Mouse (Mus musculus): ENCODE measurements around the gene Pcdh15. TPM values are rescaled to one million over a fixed set of nuclear protein-coding genes. Genes with fewer than 3 reads are reported as not detected.

The Pcdh15 gene
- polyA plus RNA-seq (2021) = 0.41 TPM

DNA sequence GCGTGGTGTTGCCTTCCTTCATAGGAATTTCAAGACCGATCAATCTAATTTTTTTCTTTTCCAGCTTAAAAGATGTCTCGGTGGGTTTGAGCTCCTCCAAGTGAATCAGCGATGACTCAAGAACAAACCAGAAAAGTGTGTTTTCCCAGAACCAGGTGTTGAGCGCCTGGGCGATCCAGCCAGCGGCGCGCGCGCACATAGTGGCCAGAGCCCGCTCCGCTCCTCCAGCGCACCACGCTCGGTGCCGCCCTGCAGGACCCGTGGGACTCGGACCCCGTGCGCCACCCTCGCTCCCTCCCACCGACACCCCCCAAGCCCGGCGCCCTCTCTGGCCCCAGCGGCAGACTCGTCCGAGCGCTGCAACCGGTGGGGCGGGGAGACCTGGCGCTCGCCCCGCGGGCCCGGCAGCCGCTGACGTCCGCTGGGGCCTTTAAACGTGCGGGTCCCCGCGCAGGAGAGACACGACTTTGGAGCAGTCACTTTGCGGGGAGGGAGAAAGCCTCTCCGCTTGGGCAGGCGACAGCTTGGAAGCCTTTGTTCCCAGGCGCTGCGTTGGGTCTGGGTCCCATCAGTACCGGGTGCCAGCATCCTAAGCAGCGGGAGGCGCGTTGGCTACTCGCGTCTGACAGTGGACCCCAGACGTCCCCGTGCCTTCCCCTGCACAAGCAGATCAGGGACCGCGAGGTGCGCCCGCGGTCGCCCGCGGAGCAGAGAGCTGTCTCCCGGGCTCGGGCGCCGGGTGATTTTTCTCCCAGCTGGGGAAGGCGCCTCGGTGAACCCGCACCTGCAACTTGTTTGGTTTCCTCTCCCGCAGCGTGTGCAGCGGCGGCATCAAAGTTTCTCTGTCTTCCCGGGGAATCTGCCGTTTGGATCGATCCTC is at the start of gene Pcdh15:
Pcdh15 (plus strand) TSS at position 377 of the 880 bp plus-strand sequence.
- DNase-seq (ENCODE audit: low read depth, low spot score) = no peak
- peak; percentile 13 for ATAC-seq
- H3K27me3 ChIP-seq = peaks cover 27% of the 10 kb centered on the region
- no peak for TF ChIP-seq CTCF (IDR thresholded peaks at IDR 0.05)
- in situ Hi-C loops (cut with MboI; ENCODE audit: low pct_unique_long_range_greater_than_20kb) = no loop called here
- CTCF ChIA-PET = interaction anchor here (0.6 to 1.2 kb wide), 2 partner anchors 20 to 306 kb away, joined by 3 read pairs; no protein-coding TSS in a partner anchor
- POLR2A ChIA-PET = interaction anchor here (1.0 kb wide), 1 partner anchor 73 kb away, joined by 3 read pairs; no protein-coding TSS in a partner anchor

DNA sequence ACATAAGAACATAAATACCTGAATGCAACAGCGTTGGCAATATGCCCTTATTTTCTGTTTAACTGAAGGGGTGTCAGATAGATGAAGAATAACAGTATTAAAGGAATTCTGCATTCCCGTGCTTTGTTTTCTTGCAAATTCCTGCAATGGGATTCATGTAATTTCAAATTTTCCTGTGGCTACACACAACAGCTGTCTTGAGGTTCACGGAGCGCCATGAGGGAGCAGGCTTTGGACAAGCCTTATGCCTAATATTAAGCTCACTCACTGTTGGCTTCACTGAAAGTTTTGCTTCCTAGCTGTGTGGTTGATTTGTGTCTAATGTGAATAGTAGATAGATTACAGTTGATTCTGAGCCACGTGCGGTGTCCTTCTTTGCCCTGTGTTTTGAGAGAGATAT is 47.1 kb upstream of the Pcdh15 start:
- ChIA-PET CTCF (interaction anchor here (1.2 kb wide), 1 partner anchor 17 kb away, joined by 4 read pairs; no protein-coding TSS in a partner anchor), POLR2A (no interaction called here)
- DNase-seq (ENCODE audit: low read depth, low spot score) = no peak
- no peak for TF ChIP-seq CTCF (IDR thresholded peaks at IDR 0.05)
- H3K27me3 ChIP-seq = no peaks in the 10 kb centered on the region
- in situ Hi-C loops (cut with MboI; ENCODE audit: low pct_unique_long_range_greater_than_20kb) = no loop called here
- no peak for ATAC-seq

DNA sequence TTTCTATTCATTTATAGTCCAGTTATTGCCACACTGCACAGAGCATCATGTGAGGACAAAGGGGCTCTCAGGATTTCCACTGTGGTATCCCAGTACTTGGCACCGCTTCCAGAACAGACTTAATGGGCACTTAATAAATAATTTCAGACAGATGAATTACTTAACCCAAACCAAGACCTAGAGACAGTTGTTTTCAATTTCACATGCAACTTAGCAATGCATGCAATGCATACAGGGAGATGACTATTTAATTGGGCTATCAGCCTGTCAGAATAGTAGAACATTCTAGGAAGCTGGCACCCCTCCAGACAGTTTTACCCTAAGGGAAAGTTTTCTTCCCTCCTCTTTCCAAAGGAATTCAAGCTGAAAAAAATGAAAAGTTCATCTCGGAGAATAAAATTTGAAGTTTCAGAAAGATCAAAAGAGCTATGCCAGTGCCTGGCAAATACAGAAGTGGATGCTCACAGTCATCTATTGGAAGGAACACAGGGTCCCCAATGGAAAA is 39.4 kb upstream of the Pcdh15 start:
- CTCF ChIA-PET = no interaction called here
- POLR2A ChIA-PET = no interaction called here

DNA sequence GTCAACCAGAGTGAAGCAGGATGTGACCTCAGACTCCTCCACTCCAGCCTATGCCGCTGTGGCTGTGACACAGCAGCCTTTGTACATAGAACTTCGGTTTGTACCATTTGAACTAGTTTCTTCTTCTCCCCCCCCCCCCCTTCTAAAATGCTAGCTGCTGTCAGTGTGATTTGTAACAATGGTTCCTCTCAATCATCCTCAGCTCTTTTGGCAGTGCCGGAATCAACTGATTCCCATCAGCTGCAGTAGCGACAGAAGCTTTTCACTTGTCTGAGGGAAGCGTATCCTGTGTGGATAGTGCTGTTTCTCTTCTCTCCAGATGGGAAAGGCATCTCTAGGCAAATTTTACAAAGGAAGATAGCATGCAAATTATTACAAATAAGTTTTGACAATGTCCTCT is 12.4 kb upstream of the Pcdh15 start:
- TF ChIP-seq CTCF (IDR thresholded peaks at IDR 0.05) = no peak
- H3K27me3 ChIP-seq = peaks cover 4% of the 10 kb centered on the region
- DNase-seq (ENCODE audit: low read depth, low spot score) (no peak), ATAC-seq (no peak)
- in situ Hi-C loops (cut with MboI; ENCODE audit: low pct_unique_long_range_greater_than_20kb) = no loop called here
- POLR2A ChIA-PET = interaction anchor here (0.6 kb wide), 1 partner anchor 98 kb away, joined by 5 read pairs; no protein-coding TSS in a partner anchor
- CTCF ChIA-PET = no interaction called here

More for the DNA sequence above, 39.4 kb upstream of the Pcdh15 start:
- in situ Hi-C loops (cut with MboI; ENCODE audit: low pct_unique_long_range_greater_than_20kb) = no loop called here
- no peaks in the 10 kb centered on the region for H3K27me3 ChIP-seq
- DNase-seq (ENCODE audit: low read depth, low spot score) = peak; percentile 35
- no peak for ATAC-seq
- TF ChIP-seq CTCF (IDR thresholded peaks at IDR 0.05) = no peak

DNA sequence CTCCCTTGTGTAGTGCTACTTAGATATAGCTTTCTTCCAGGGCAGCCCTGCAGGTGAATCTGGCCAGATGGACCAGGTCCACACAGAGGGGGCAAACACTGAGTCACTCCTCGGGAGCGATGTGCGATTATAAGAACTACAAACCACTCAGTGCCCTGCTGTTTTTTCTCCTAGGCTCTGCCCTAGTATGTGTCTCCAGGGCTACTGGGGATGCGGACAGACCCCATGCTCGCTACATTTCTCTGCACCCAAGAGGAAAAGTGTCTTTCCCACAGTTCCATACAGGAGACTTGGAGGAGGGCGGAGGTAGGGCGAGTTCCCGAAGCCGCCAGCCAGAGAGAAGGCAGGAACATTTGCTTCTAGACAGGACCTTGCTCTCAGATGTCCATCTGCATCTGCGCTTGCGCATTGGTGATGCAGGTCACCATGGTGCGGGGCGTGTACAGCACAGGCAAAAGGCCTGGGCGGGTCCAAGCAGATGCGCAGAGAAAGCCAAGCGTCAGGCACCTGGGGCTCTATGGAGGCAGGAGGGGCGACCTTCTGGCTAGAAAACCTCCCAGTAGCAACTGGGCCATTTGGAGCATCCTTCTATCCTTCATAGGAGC is 2.5 kb upstream of the Pcdh15 start:
- CTCF ChIA-PET = no interaction called here
- no peak for TF ChIP-seq CTCF (IDR thresholded peaks at IDR 0.05)
- ATAC-seq (no peak), DNase-seq (ENCODE audit: low read depth, low spot score) (no peak)
- H3K27me3 ChIP-seq = peaks cover 22% of the 10 kb centered on the region
- POLR2A ChIA-PET = no interaction called here
- in situ Hi-C loops (cut with MboI; ENCODE audit: low pct_unique_long_range_greater_than_20kb) = no loop called here

DNA sequence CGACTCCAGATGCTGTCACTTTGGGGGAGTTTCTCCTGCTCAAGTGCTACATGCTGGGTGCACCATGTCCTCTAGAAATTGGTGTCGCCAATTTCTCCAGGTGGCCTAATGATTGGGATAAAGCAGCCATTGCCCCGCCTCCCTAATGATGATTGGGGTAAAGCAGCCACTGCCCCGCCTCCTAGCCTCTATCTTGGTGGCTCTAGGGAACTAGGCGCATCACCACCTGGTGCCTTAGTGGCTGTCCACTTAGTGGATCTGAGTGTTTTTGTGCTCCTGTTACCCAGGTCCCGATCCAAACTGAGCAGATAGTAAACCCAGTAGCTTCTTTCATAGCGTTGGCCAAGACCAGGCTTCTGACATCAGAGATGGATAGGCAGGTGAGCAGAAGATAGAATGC is 2.0 kb upstream of the Pcdh15 start:
- in situ Hi-C loops (cut with MboI; ENCODE audit: low pct_unique_long_range_greater_than_20kb) = no loop called here
- CTCF ChIA-PET = no interaction called here
- peaks cover 27% of the 10 kb centered on the region for H3K27me3 ChIP-seq
- ATAC-seq (no peak), DNase-seq (ENCODE audit: low read depth, low spot score) (no peak)
- POLR2A ChIA-PET = no interaction called here
- TF ChIP-seq CTCF (IDR thresholded peaks at IDR 0.05) = no peak

DNA sequence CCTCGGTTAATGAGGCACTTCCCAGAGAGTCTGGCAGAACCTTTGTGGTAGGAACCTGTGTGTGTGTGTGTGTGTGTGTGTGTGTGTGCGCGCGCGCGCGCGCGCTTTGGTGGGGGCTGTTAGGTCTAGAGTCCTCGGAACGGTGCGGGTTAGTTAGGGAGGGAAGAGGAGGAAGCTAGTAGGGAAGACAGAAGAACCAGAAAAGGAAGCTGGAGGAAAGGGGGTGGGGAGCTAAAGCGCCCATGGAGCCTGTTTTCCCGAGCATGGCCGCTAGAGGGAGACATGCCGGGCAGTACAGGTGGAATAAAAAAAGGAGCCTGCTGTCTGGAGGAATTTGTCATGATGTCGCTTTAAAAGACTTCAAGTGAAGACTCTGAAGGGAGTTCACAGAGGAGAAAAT is 1.2 kb upstream of the Pcdh15 start:
- DNase-seq (ENCODE audit: low read depth, low spot score) (peak; percentile 20), ATAC-seq (peak; percentile 63)
- in situ Hi-C loops (cut with MboI; ENCODE audit: low pct_unique_long_range_greater_than_20kb) = no loop called here
- TF ChIP-seq CTCF (IDR thresholded peaks at IDR 0.05) = peak; percentile 93
- H3K27me3 ChIP-seq = peaks cover 27% of the 10 kb centered on the region
- POLR2A ChIA-PET = no interaction called here
- CTCF ChIA-PET = no interaction called here

DNA sequence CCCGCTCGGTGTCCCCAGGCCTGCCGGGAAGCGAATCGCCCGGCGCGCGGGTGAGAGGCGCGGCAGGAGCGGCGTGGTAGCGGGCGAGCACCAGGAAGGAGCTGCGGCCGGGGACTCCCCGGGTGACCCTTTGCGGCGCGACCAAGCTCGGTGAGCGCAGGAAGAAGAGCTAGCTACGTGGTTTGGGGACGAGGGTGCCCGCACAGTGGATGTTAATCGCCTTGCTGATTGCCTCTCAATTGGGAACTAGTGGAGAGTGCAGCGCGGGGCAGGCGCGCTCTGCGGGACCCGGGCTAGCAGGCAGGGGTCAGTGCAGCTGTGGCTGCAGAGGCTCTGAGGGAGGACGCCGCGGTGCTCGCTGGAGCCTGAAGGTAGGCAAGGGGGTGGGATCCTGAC is 702 bp downstream of the Pcdh15 start:
- no peak for TF ChIP-seq CTCF (IDR thresholded peaks at IDR 0.05)
- in situ Hi-C loops (cut with MboI; ENCODE audit: low pct_unique_long_range_greater_than_20kb) = loop anchor here (10.0 to 25.0 kb wide), 4 partner anchors 1105 to 1737 kb away; no protein-coding TSS in a partner anchor
- DNase-seq (ENCODE audit: low read depth, low spot score) = no peak
- H3K27me3 ChIP-seq = peaks cover 27% of the 10 kb centered on the region
- POLR2A ChIA-PET = interaction anchor here (1.0 kb wide), 1 partner anchor 74 kb away, joined by 3 read pairs; no protein-coding TSS in a partner anchor
- CTCF ChIA-PET = interaction anchor here (0.6 to 1.2 kb wide), 2 partner anchors 20 to 306 kb away, joined by 3 read pairs; no protein-coding TSS in a partner anchor
- peak; percentile 57 for ATAC-seq

DNA sequence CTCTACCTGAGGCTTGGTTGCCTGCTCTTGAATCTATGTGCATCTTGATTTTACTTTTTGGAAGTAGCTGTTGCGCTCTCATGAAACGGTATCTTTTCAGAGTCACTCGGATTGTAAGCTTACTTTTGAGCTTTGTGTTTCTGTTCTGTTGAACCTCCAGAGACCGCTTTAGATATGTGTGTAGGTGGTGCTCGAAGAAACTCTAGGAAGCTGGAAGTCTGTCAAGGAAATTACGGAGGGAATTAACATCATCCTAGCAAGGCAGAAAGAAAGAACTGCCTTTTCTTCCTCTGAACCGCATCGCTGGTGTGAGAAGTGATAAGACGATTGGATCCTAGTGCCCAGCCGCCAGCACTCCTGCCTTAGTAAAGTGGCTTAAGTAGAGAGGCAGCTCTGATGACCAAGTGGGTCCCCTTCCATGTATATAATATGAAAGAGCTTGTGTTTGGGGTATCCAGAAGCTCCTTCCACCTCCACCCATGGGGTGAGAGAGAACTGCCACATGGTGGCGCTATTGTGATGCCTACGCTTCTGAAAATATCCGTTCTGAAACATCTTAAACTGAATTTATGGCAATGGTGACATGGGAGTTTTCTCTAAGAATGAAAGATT is 4.3 kb downstream of the Pcdh15 start:
- peak; percentile 57 for TF ChIP-seq CTCF (IDR thresholded peaks at IDR 0.05)
- ChIA-PET CTCF (interaction anchor here (0.9 to 1.5 kb wide), 2 partner anchors 9 kb away, joined by 3 to 4 read pairs; no protein-coding TSS in a partner anchor), POLR2A (no interaction called here)
- H3K27me3 ChIP-seq = peaks cover 19% of the 10 kb centered on the region
- in situ Hi-C loops (cut with MboI; ENCODE audit: low pct_unique_long_range_greater_than_20kb) = loop anchor here (10.0 to 25.0 kb wide), 4 partner anchors 1101 to 1734 kb away; no protein-coding TSS in a partner anchor
- ATAC-seq (no peak), DNase-seq (ENCODE audit: low read depth, low spot score) (no peak)

DNA sequence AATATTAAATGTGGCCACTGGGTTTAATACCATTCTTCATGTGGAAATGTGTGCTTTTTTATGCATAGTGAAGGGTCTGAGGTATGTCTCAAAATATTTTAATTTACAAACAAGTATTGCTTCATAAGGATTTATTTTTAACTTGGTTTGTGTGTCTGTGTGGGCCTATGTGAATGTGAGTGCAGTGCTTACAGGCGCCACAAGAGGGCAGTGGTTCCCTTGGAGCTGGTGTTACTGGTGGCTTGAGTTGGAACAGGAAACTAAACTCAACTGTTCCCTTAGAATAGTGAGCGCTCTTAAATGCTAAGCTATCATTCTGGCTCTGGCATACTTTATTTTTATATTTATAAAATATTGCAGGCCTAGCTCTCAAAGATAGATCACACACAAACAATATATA is 6.8 kb downstream of the Pcdh15 start:
- peak; percentile 76 for TF ChIP-seq CTCF (IDR thresholded peaks at IDR 0.05)
- ChIA-PET CTCF (interaction anchor here (0.8 to 1.0 kb wide), 2 partner anchors 9 to 91 kb away, joined by 3 read pairs; no protein-coding TSS in a partner anchor), POLR2A (no interaction called here)
- no peak for DNase-seq (ENCODE audit: low read depth, low spot score)
- no peak for ATAC-seq
- in situ Hi-C loops (cut with MboI; ENCODE audit: low pct_unique_long_range_greater_than_20kb) = loop anchor here (10.0 to 25.0 kb wide), 4 partner anchors 1099 to 1731 kb away; no protein-coding TSS in a partner anchor
- H3K27me3 ChIP-seq = peaks cover 6% of the 10 kb centered on the region
